Mouse (Mus musculus): Measurements from ENCODE around the gene Eef1g. TPM values are rescaled to one million over a fixed set of nuclear protein-coding genes. Genes with fewer than 3 reads are reported as not detected.

Eef1g gene
- polyA plus RNA-seq, 1 experiment from 2014 or later: 346 TPM

GRCm38 (mm10) chr19:8976535-8976934 is 9.7 kb downstream of the Eef1g start:
- Histone ChIP-seq H3K4me1 (replicated peaks; ENCODE audit: control insufficient read depth, insufficient read depth, low read length) (peaks cover 7% of the 10 kb centered on the region), H3K9me3 (ENCODE audit: control insufficient read depth, low read length) (no peaks in the 10 kb centered on the region), H3K4me3 (replicated peaks; ENCODE audit: low read length) (no peak overlapping the region), H3K36me3 (ENCODE audit: control insufficient read depth, insufficient read depth) (peaks cover 54% of the 10 kb centered on the region), H3K9ac (replicated peaks; ENCODE audit: low read depth, low read length) (no peak overlapping the region), H3K4me2 (ENCODE audit: low read length) (no peak overlapping the region), H3K27ac (ENCODE audit: low read length) (no peak overlapping the region), H3K27me3 (replicated peaks; ENCODE audit: control insufficient read depth, insufficient read depth, low read length) (no peaks in the 10 kb centered on the region)
- ATAC-seq: peak; percentile 41; the same call in 1 of the 2 replicates
- 43% methylated on average over 3 of the region's 3 CpGs for WGBS

GRCm38 (mm10) chr19:8980771-8981170 is 13.9 kb downstream of the Eef1g start:
- peaks cover 18% of the 10 kb centered on the region for H3K36me3 ChIP-seq (ENCODE audit: control insufficient read depth, insufficient read depth)
- 56% methylated on average over 5 of the region's 5 CpGs for WGBS
- no peak overlapping the region for H3K4me3 ChIP-seq (replicated peaks; ENCODE audit: low read length)

GRCm38 (mm10) chr19:8981450-8982168 is 14.8 kb downstream of the Eef1g start:
- H3K4me1 ChIP-seq (replicated peaks; ENCODE audit: control insufficient read depth, insufficient read depth, low read length): peaks cover 30% of the 10 kb centered on the region
- ATAC-seq: peak; percentile 19; the same call in 1 of the 2 replicates
- no peak overlapping the region for H3K9ac ChIP-seq (replicated peaks; ENCODE audit: low read depth, low read length)
- no peaks in the 10 kb centered on the region for H3K9me3 ChIP-seq (ENCODE audit: control insufficient read depth, low read length)
- H3K4me2 ChIP-seq (ENCODE audit: low read length): no peak overlapping the region
- 68% methylated on average over 2 of the region's 2 CpGs for WGBS
- no peaks in the 10 kb centered on the region for H3K27me3 ChIP-seq (replicated peaks; ENCODE audit: control insufficient read depth, insufficient read depth, low read length)
- H3K4me3 ChIP-seq (replicated peaks; ENCODE audit: low read length): no peak overlapping the region
- H3K27ac ChIP-seq (ENCODE audit: low read length): no peak overlapping the region
- H3K36me3 ChIP-seq (ENCODE audit: control insufficient read depth, insufficient read depth): peaks cover 18% of the 10 kb centered on the region

More at GRCm38 (mm10) chr19:8980771-8981170, 13.9 kb downstream of the Eef1g start:
- Histone ChIP-seq H3K27me3 (replicated peaks; ENCODE audit: control insufficient read depth, insufficient read depth, low read length) (no peaks in the 10 kb centered on the region), H3K4me2 (ENCODE audit: low read length) (no peak overlapping the region), H3K4me1 (replicated peaks; ENCODE audit: control insufficient read depth, insufficient read depth, low read length) (peaks cover 30% of the 10 kb centered on the region), H3K9ac (replicated peaks; ENCODE audit: low read depth, low read length) (no peak overlapping the region), H3K9me3 (ENCODE audit: control insufficient read depth, low read length) (no peaks in the 10 kb centered on the region), H3K27ac (ENCODE audit: low read length) (no peak overlapping the region)
- ATAC-seq: no peak

- 57% methylated on average over 5 of the region's 5 CpGs for WGBS
- Histone ChIP-seq H3K27ac (ENCODE audit: low read length) (no peak overlapping the region), H3K4me1 (replicated peaks; ENCODE audit: control insufficient read depth, insufficient read depth, low read length) (peaks cover 30% of the 10 kb centered on the region), H3K9ac (replicated peaks; ENCODE audit: low read depth, low read length) (no peak overlapping the region), H3K36me3 (ENCODE audit: control insufficient read depth, insufficient read depth) (peaks cover 13% of the 10 kb centered on the region), H3K4me2 (ENCODE audit: low read length) (no peak overlapping the region), H3K27me3 (replicated peaks; ENCODE audit: control insufficient read depth, insufficient read depth, low read length) (no peaks in the 10 kb centered on the region), H3K4me3 (replicated peaks; ENCODE audit: low read length) (no peak overlapping the region), H3K9me3 (ENCODE audit: control insufficient read depth, low read length) (no peaks in the 10 kb centered on the region)
- no peak for ATAC-seq
These were observed 15.7 kb downstream of the Eef1g start for GRCm38 (mm10) chr19:8982303-8983149.

- H3K4me1 ChIP-seq (replicated peaks; ENCODE audit: control insufficient read depth, insufficient read depth, low read length): peaks cover 30% of the 10 kb centered on the region
- no peak overlapping the region for H3K4me3 ChIP-seq (replicated peaks; ENCODE audit: low read length)
- no peak overlapping the region for H3K9ac ChIP-seq (replicated peaks; ENCODE audit: low read depth, low read length)
- ATAC-seq: no peak
- H3K36me3 ChIP-seq (ENCODE audit: control insufficient read depth, insufficient read depth): peaks cover 9% of the 10 kb centered on the region
- H3K27me3 ChIP-seq (replicated peaks; ENCODE audit: control insufficient read depth, insufficient read depth, low read length): 0 out of 2 replicates have a peak, but pooled peaks cover 5% of the 10 kb centered on the region
- H3K27ac ChIP-seq (ENCODE audit: low read length): no peak overlapping the region
- H3K9me3 ChIP-seq (ENCODE audit: control insufficient read depth, low read length): no peaks in the 10 kb centered on the region
- H3K4me2 ChIP-seq (ENCODE audit: low read length): no peak overlapping the region
- WGBS: 61% methylated on average over 4 of the region's 4 CpGs
These were observed 16.4 kb downstream of the Eef1g start for GRCm38 (mm10) chr19:8983150-8983650.

GRCm38 (mm10) chr19:8984255-8984868 is 17.5 kb downstream of the Eef1g start:
- no peaks in the 10 kb centered on the region for H3K9me3 ChIP-seq (ENCODE audit: control insufficient read depth, low read length)
- no peak overlapping the region for H3K9ac ChIP-seq (replicated peaks; ENCODE audit: low read depth, low read length)
- peak overlapping the region; percentile 42; the same call in 1 of the 2 replicates for H3K27ac ChIP-seq (ENCODE audit: low read length)
- no peaks in the 10 kb centered on the region; the same call in 1 of the 2 replicates for H3K36me3 ChIP-seq (ENCODE audit: control insufficient read depth, insufficient read depth)
- H3K27me3 ChIP-seq (replicated peaks; ENCODE audit: control insufficient read depth, insufficient read depth, low read length): peaks cover 9% of the 10 kb centered on the region; the same call in 1 of the 2 replicates
- H3K4me3 ChIP-seq (replicated peaks; ENCODE audit: low read length): no peak overlapping the region
- peak; percentile 79 for ATAC-seq
- WGBS: 1% methylated on average over 7 of the region's 7 CpGs
- H3K4me1 ChIP-seq (replicated peaks; ENCODE audit: control insufficient read depth, insufficient read depth, low read length): peaks cover 38% of the 10 kb centered on the region
- H3K4me2 ChIP-seq (ENCODE audit: low read length): peak overlapping the region; percentile 29

GRCm38 (mm10) chr19:8985891-8986290 is 19.1 kb downstream of the Eef1g start:
- peaks cover 48% of the 10 kb centered on the region for H3K4me1 ChIP-seq (replicated peaks; ENCODE audit: control insufficient read depth, insufficient read depth, low read length)
- H3K4me2 ChIP-seq (ENCODE audit: low read length): no peak overlapping the region
- no peaks in the 10 kb centered on the region for H3K9me3 ChIP-seq (ENCODE audit: control insufficient read depth, low read length)
- 59% methylated on average over 5 of the region's 5 CpGs for WGBS
- H3K27ac ChIP-seq (ENCODE audit: low read length): no peak overlapping the region
- H3K4me3 ChIP-seq (replicated peaks; ENCODE audit: low read length): no peak overlapping the region
- peaks cover 14% of the 10 kb centered on the region for H3K27me3 ChIP-seq (replicated peaks; ENCODE audit: control insufficient read depth, insufficient read depth, low read length)
- no peak for ATAC-seq
- no peak overlapping the region for H3K9ac ChIP-seq (replicated peaks; ENCODE audit: low read depth, low read length)
- no peaks in the 10 kb centered on the region; the same call in 1 of the 2 replicates for H3K36me3 ChIP-seq (ENCODE audit: control insufficient read depth, insufficient read depth)

- Histone ChIP-seq H3K9ac (replicated peaks; ENCODE audit: low read depth, low read length) (no peak overlapping the region), H3K27me3 (replicated peaks; ENCODE audit: control insufficient read depth, insufficient read depth, low read length) (peaks cover 14% of the 10 kb centered on the region), H3K4me2 (ENCODE audit: low read length) (no peak overlapping the region), H3K27ac (ENCODE audit: low read length) (no peak overlapping the region), H3K4me3 (replicated peaks; ENCODE audit: low read length) (no peak overlapping the region), H3K36me3 (ENCODE audit: control insufficient read depth, insufficient read depth) (no peaks in the 10 kb centered on the region), H3K4me1 (replicated peaks; ENCODE audit: control insufficient read depth, insufficient read depth, low read length) (peaks cover 41% of the 10 kb centered on the region), H3K9me3 (ENCODE audit: control insufficient read depth, low read length) (no peaks in the 10 kb centered on the region)
- ATAC-seq: no peak
- WGBS: 48% methylated on average over 2 of the region's 2 CpGs
These were observed 21.0 kb downstream of the Eef1g start for GRCm38 (mm10) chr19:8987816-8988215.

Data from forebrain, embryonic 16.5 days (tissue).